Mouse (Mus musculus) MEL (cell line): Measurements from ENCODE around the gene P2ry2. TPM values are rescaled to one million over a fixed set of nuclear protein-coding genes. Genes with fewer than 3 reads are reported as not detected.

Experiments
- DNase-seq: peaks from one replicate; pipeline ENCODE4 v3.0.0; 2011; ENCODE audit warnings: low read depth, low spot score
- H3K27ac ChIP-seq: 2 replicates; pipeline ENCODE4 v1.5.1; 2012; ENCODE audit warnings: low read depth, mild to moderate bottlenecking, control low read depth, low read length, moderate library complexity; ENCODE audit not compliant: control insufficient read depth
- H3K27me3 ChIP-seq, 2 experiments: fragments of 150-350 bp in 1 of 2; sonication (generic) in 1 of 2; 2 replicates each; pipeline ENCODE4 v1.6.1; 2012; ENCODE audit warnings: low read length in 2 of 2, mild to moderate bottlenecking in 2 of 2, improper control_type of control experiment in 1 of 2, moderate library complexity in 1 of 2; ENCODE audit not compliant: insufficient read depth in 2 of 2, control insufficient read depth in 1 of 2
- H3K36me3 ChIP-seq, 2 experiments: 2 replicates each; pipeline ENCODE4 v1.6.1; 2012 to 2014; ENCODE audit warnings: low read length in 2 of 2, improper control_type of control experiment in 1 of 2, inconsistent platforms in 1 of 2, mild to moderate bottlenecking in 1 of 2; ENCODE audit not compliant: insufficient read depth in 2 of 2, control insufficient read depth in 1 of 2
- H3K4me1 ChIP-seq, 2 experiments: fragments of 150-350 bp in 1 of 2; sonication (generic) in 1 of 2; 2 replicates each; pipeline ENCODE4 v1.6.1; 2012; ENCODE audit warnings: low read length in 2 of 2, improper control_type of control experiment in 1 of 2, mild to moderate bottlenecking in 1 of 2; ENCODE audit not compliant: insufficient read depth in 2 of 2, control insufficient read depth in 1 of 2
- H3K4me3 ChIP-seq, 2 experiments: fragments of 150-350 bp in 1 of 2; sonication (generic) in 1 of 2; 2 replicates each; pipeline ENCODE4 v1.5.1; 2012; ENCODE audit warnings: low read depth in 2 of 2, low read length in 2 of 2, mild to moderate bottlenecking in 2 of 2, moderate library complexity in 2 of 2, control low read depth in 1 of 2, improper control_type of control experiment in 1 of 2; ENCODE audit not compliant: control insufficient read depth in 1 of 2, insufficient read depth in 1 of 2
- H3K79me2 ChIP-seq: 2 replicates; pipeline ENCODE4 v1.6.1; 2012; ENCODE audit warnings: mild to moderate bottlenecking, low read length, moderate library complexity; ENCODE audit not compliant: control insufficient read depth, poor library complexity, insufficient read depth
- H3K9ac ChIP-seq: 2 replicates; pipeline ENCODE4 v1.6.1; 2012; ENCODE audit warnings: low read depth, mild to moderate bottlenecking, control low read depth, low read length, moderate library complexity; ENCODE audit not compliant: control insufficient read depth, poor library complexity, severe bottlenecking
- H3K9me3 ChIP-seq: fragments of 150-350 bp; sonication (generic); replicated peaks from 2 replicates; pipeline ENCODE4 v1.6.1; 2012; ENCODE audit warnings: mild to moderate bottlenecking, low read length, improper control_type of control experiment, moderate library complexity; ENCODE audit not compliant: insufficient read depth
- BHLHE40 ChIP-seq: IDR thresholded peaks from 2 replicates; pipeline ENCODE4 v1.6.1; 2012; ENCODE audit warnings: low read depth, mild to moderate bottlenecking, inconsistent platforms, low read length, improper control_type of control experiment, borderline replicate concordance
- CHD1 ChIP-seq: IDR thresholded peaks from 2 replicates; pipeline ENCODE4 v1.6.1; 2012; ENCODE audit warnings: low read depth, mild to moderate bottlenecking, inconsistent platforms, low read length, improper control_type of control experiment
- CHD2 ChIP-seq: IDR thresholded peaks from 2 replicates; pipeline ENCODE4 v1.6.1; 2011; ENCODE audit warnings: low read length, improper control_type of control experiment
- CTCF ChIP-seq, 3 experiments: IDR thresholded peaks in 2 of 3; conservative IDR thresholded peaks in 1 of 3; 2 replicates each; pipeline ENCODE4 v1.5.1; 2011 to 2012; ENCODE audit warnings: low read length in 3 of 3, low read depth in 2 of 3, mild to moderate bottlenecking in 2 of 3, improper control_type of control experiment in 1 of 3, inconsistent platforms in 1 of 3, mixed read lengths in 1 of 3, moderate library complexity in 1 of 3; ENCODE audit not compliant: control insufficient read depth in 1 of 3, insufficient read depth in 1 of 3, poor library complexity in 1 of 3, severe bottlenecking in 1 of 3
- E2F4 ChIP-seq: IDR thresholded peaks from 2 replicates; pipeline ENCODE4 v1.6.1; 2011; ENCODE audit warnings: low read depth, low read length, improper control_type of control experiment, borderline replicate concordance
- ELF1 ChIP-seq: IDR thresholded peaks from 2 replicates; pipeline ENCODE4 v1.6.1; 2014; ENCODE audit warnings: low read depth, mild to moderate bottlenecking, inconsistent platforms, low read length, improper control_type of control experiment, moderate library complexity
- EP300 ChIP-seq, 2 experiments: IDR thresholded peaks; 2 replicates each; pipeline ENCODE4 v1.6.1; 2011; ENCODE audit warnings: improper control_type of control experiment in 2 of 2, low read length in 2 of 2, low read depth in 1 of 2, mild to moderate bottlenecking in 1 of 2
- ETS1 ChIP-seq: IDR thresholded peaks from 2 replicates; pipeline ENCODE4 v1.6.1; 2012; ENCODE audit warnings: low read depth, mild to moderate bottlenecking, inconsistent platforms, low read length, improper control_type of control experiment, moderate library complexity
- GATA1 ChIP-seq: IDR thresholded peaks from 2 replicates; pipeline ENCODE4 v1.6.1; 2011; ENCODE audit warnings: low read depth, low read length, improper control_type of control experiment
- HCFC1 ChIP-seq: IDR thresholded peaks from 2 replicates; pipeline ENCODE4 v1.6.1; 2012; ENCODE audit warnings: low read depth, mild to moderate bottlenecking, inconsistent platforms, low read length, improper control_type of control experiment, moderate library complexity
- JUND ChIP-seq: IDR thresholded peaks from 2 replicates; pipeline ENCODE4 v1.6.1; 2011; ENCODE audit warnings: low read depth, mild to moderate bottlenecking, improper control_type of control experiment, low read length
- MAZ ChIP-seq: IDR thresholded peaks from 2 replicates; pipeline ENCODE4 v1.6.1; 2012; ENCODE audit warnings: low read depth, mild to moderate bottlenecking, inconsistent platforms, low read length, improper control_type of control experiment
- MEF2A ChIP-seq: IDR thresholded peaks from 2 replicates; pipeline ENCODE4 v1.6.1; 2014; ENCODE audit warnings: low read depth, mild to moderate bottlenecking, inconsistent platforms, low read length, improper control_type of control experiment; ENCODE audit not compliant: poor library complexity, insufficient replicate concordance, severe bottlenecking; ENCODE audit errors: extremely low read depth
- MXI1 ChIP-seq: IDR thresholded peaks from 2 replicates; pipeline ENCODE4 v1.6.1; 2011; ENCODE audit warnings: mild to moderate bottlenecking, low read depth, low read length, improper control_type of control experiment
- MYB ChIP-seq: IDR thresholded peaks from 2 replicates; pipeline ENCODE4 v1.6.1; 2011; ENCODE audit warnings: mild to moderate bottlenecking, low read depth, low read length, improper control_type of control experiment
- NRF1 ChIP-seq: IDR thresholded peaks from 2 replicates; pipeline ENCODE4 v1.6.1; 2014; ENCODE audit warnings: low read depth, mild to moderate bottlenecking, inconsistent platforms, low read length, improper control_type of control experiment, moderate library complexity; ENCODE audit not compliant: poor library complexity, insufficient read depth, severe bottlenecking
- POLR2AphosphoS2 ChIP-seq: IDR thresholded peaks from 2 replicates; pipeline ENCODE4 v1.6.1; 2011; ENCODE audit warnings: low read length, improper control_type of control experiment
- POLR2AphosphoS5 ChIP-seq: IDR thresholded peaks from 2 replicates; pipeline ENCODE4 v1.6.1; 2012; ENCODE audit warnings: low read depth, borderline replicate concordance, mild to moderate bottlenecking, inconsistent platforms, low read length, moderate library complexity, mixed read lengths
- RAD21 ChIP-seq: IDR thresholded peaks from 2 replicates; pipeline ENCODE4 v1.6.1; 2011; ENCODE audit warnings: mild to moderate bottlenecking, low read depth, low read length, improper control_type of control experiment
- RCOR1 ChIP-seq: IDR thresholded peaks from 2 replicates; pipeline ENCODE4 v1.6.1; 2012; ENCODE audit warnings: low read depth, mild to moderate bottlenecking, inconsistent platforms, low read length, improper control_type of control experiment
- SIN3A ChIP-seq: IDR thresholded peaks from 2 replicates; pipeline ENCODE4 v1.6.1; 2012; ENCODE audit warnings: low read length, improper control_type of control experiment, inconsistent platforms
- SMC3 ChIP-seq: IDR thresholded peaks from 2 replicates; pipeline ENCODE4 v1.6.1; 2011; ENCODE audit warnings: low read depth, low read length, improper control_type of control experiment
- TAL1 ChIP-seq: IDR thresholded peaks from 2 replicates; pipeline ENCODE4 v1.6.1; 2012; ENCODE audit warnings: mild to moderate bottlenecking, inconsistent platforms, low read length, moderate library complexity, mixed read lengths
- TBP ChIP-seq: IDR thresholded peaks from 2 replicates; pipeline ENCODE4 v1.8.0; 2011; ENCODE audit warnings: low read depth, low read length, improper control_type of control experiment
- TCF12 ChIP-seq: IDR thresholded peaks from 2 replicates; pipeline ENCODE4 v1.6.1; 2014; ENCODE audit warnings: low read depth, mild to moderate bottlenecking, inconsistent platforms, low read length, improper control_type of control experiment, moderate library complexity
- UBTF ChIP-seq: IDR thresholded peaks from 2 replicates; pipeline ENCODE4 v1.6.1; 2012; ENCODE audit warnings: low read depth, mild to moderate bottlenecking, inconsistent platforms, low read length, improper control_type of control experiment, moderate library complexity, borderline replicate concordance; ENCODE audit not compliant: insufficient read depth
- USF1 ChIP-seq: IDR thresholded peaks from 2 replicates; pipeline ENCODE4 v1.6.1; 2014; ENCODE audit warnings: low read depth, mild to moderate bottlenecking, inconsistent platforms, low read length, improper control_type of control experiment, moderate library complexity
- USF2 ChIP-seq, 2 experiments: IDR thresholded peaks; 2 replicates each; pipeline ENCODE4 v1.6.1; 2011 to 2012; ENCODE audit warnings: improper control_type of control experiment in 2 of 2, low read length in 2 of 2, borderline replicate concordance in 1 of 2, inconsistent platforms in 1 of 2, low read depth in 1 of 2, mild to moderate bottlenecking in 1 of 2; ENCODE audit not compliant: insufficient read depth in 1 of 2
- ZC3H11A ChIP-seq: IDR thresholded peaks from 2 replicates; pipeline ENCODE4 v1.6.1; 2012; ENCODE audit warnings: low read depth, mild to moderate bottlenecking, inconsistent platforms, low read length, improper control_type of control experiment
- ZKSCAN1 ChIP-seq: IDR thresholded peaks from 2 replicates; pipeline ENCODE4 v1.6.1; 2012; ENCODE audit warnings: low read depth, mild to moderate bottlenecking, inconsistent platforms, low read length, improper control_type of control experiment, moderate library complexity
- ZMIZ1 ChIP-seq: IDR thresholded peaks from 2 replicates; pipeline ENCODE4 v1.6.1; 2012; ENCODE audit warnings: low read depth, mild to moderate bottlenecking, inconsistent platforms, low read length, improper control_type of control experiment, moderate library complexity
- ZNF384 ChIP-seq: IDR thresholded peaks from 2 replicates; pipeline ENCODE4 v1.6.1; 2012; ENCODE audit warnings: low read depth, mild to moderate bottlenecking, inconsistent platforms, low read length, improper control_type of control experiment
- polyA plus RNA-seq, 2 experiments: library from polyadenylated mRNA; stranded (reverse) in 1 of 2; unstranded in 1 of 2; fragments of >175 nt in 1 of 2; fragments of >200 nt in 1 of 2; gene quantifications; 2 replicates each; pipeline versions ENCODE4 v1.2.1 to v1.2.4; 2012; ENCODE audit warnings: low replicate concordance in 2 of 2, low read depth in 1 of 2; ENCODE audit not compliant: insufficient read length in 2 of 2, insufficient read depth in 1 of 2, missing spikeins in 1 of 2
- total RNA-seq: library from RNA; depleted of rRNA; stranded (reverse); fragments of 300-350 nt; gene quantifications from 2 replicates; pipeline ENCODE4 v1.2.3, GENCODE M21; 2012

P2ry2 gene
- total and polyA plus RNA-seq, 3 experiments: 0.23 to 0.86 TPM; not detected in 1

DNA sequence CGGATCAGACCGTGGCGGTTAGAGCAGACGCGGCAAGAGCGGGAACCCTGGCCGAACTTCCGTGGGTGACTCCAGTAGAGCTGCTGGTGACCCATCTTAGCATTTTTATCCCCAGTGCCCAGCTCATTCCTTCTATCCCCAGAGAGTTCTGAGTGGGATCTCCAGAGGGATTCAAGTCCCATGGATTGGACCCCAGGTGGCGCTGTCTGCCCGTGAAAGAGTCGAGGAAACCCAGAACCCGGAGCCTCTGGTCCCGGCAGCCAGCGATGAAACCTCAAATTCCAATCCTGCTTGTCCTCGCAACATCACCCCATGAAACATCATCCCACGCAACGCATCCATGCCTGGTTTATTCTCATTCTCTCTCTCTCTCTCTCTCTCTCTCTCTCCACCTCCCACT lies 48.7 kb upstream of the P2ry2 start:
- Histone ChIP-seq H3K36me3 (peaks cover 0 to 3% of the 10 kb centered on the region in 2 experiments; a peak in 2 of 4 replicates), H3K27me3 (peaks cover 2 to 4% of the 10 kb centered on the region in 2 experiments; a peak in 3 of 4 replicates), H3K9ac (no peak overlapping the region), H3K79me2 (no peaks in the 10 kb centered on the region), H3K4me1 (peaks cover 2 to 12% of the 10 kb centered on the region in 2 experiments; a peak in 2 of 4 replicates), H3K27ac (no peak overlapping the region), H3K4me3 (no peak overlapping the region), H3K9me3 (no peaks in the 10 kb centered on the region)
- TF ChIP-seq BHLHE40: no peak
- TF ChIP-seq POLR2AphosphoS2: no peak
- TF ChIP-seq E2F4: no peak
- no peak for TF ChIP-seq RCOR1
- TF ChIP-seq GATA1: no peak
- TF ChIP-seq POLR2AphosphoS5: no peak
- TF ChIP-seq MYB: no peak
- TF ChIP-seq ZMIZ1: no peak
- no peak; the same call in 1 of the 2 replicates for TF ChIP-seq MAZ
- no peak for TF ChIP-seq TAL1
- TF ChIP-seq EP300 (IDR thresholded peaks at IDR 0.05; ENCODE audit: low read depth in 1 of 2, low read length in 2 of 2): no peak
- peak; percentile 91 for TF ChIP-seq RAD21
- no peak for TF ChIP-seq USF1
- TF ChIP-seq USF2 (IDR thresholded peaks at IDR 0.05; ENCODE audit: borderline replicate concordance in 1 of 2, insufficient read depth in 1 of 2, low read depth in 1 of 2, low read length in 2 of 2): no peak
- no peak for TF ChIP-seq ELF1
- TF ChIP-seq ETS1: no peak
- no peak for TF ChIP-seq UBTF
- TF ChIP-seq MEF2A: no peak
- TF ChIP-seq ZC3H11A: peak; percentile 91
- TF ChIP-seq ZKSCAN1: no peak
- TF ChIP-seq CHD1: no peak
- TF ChIP-seq TBP: no peak
- TF ChIP-seq CTCF (IDR thresholded peaks at IDR 0.05 in 2 of 3, conservative IDR thresholded peaks at IDR 0.05 in 1 of 3; ENCODE audit: control insufficient read depth in 1 of 3, insufficient read depth in 1 of 3, low read depth in 2 of 3, low read length in 3 of 3, poor library complexity in 1 of 3, severe bottlenecking in 1 of 3): peak; percentile 49 to 92 (median 85)
- no peak for TF ChIP-seq MXI1
- no peak for TF ChIP-seq HCFC1
- peak; percentile 91 for TF ChIP-seq SMC3
- no peak for TF ChIP-seq NRF1
- no peak for TF ChIP-seq CHD2
- TF ChIP-seq TCF12: no peak
- no peak for TF ChIP-seq SIN3A
- TF ChIP-seq JUND: peak; percentile 41; the same call in 1 of the 2 replicates
- 0 out of 2 replicates have a peak, but pooled peaks have one; percentile 21 for TF ChIP-seq ZNF384
- DNase-seq: peak; percentile 71
